In genomic region chr3:116159376-116159775, GRCm38 (mm10) we compare ENCODE assay signal across 22 mouse cellular contexts. TPM values are rescaled to one million over a fixed set of nuclear protein-coding genes. Genes with fewer than 3 reads are reported as not detected.
DNase-seq lines count a peak whose midpoint lies in the region; ATAC-seq and TF ChIP-seq lines count a peak whose summit lies in the region.
"Had no signal": no experiment of that assay in that cellular context is flagged by ENCODE, and none has a peak within 500 bp of the region (broad histone marks: within the 10 kb centered on the region; RNA-seq: fewer than 3 reads in every experiment).

No protein-coding gene starts in this region.

- H3K79me2 ChIP-seq in liver, adult 2 months (ENCODE audit: control insufficient read depth, insufficient read depth, low read length): no peaks in the 10 kb centered on the region

- H3K4me3 ChIP-seq in heart, embryonic 10.5 days: no peak overlapping the region
- H3K4me3 ChIP-seq in liver, adult 2 months (ENCODE audit: insufficient read depth, low read depth, low read length): no peak overlapping the region
- H3K4me3 ChIP-seq: embryonic facial prominence, embryonic 12.5 days; embryonic facial prominence, embryonic 15.5 days; heart, embryonic 13.5 days; hindbrain, embryonic 12.5 days; hindbrain, embryonic 15.5 days had no signal

- peak; percentile 42 for DNase-seq in heart, embryonic 10.5 days (ENCODE audit: low spot score)
- DNase-seq in heart, adult 8-10 months (ENCODE audit: low spot score): no peak
- DNase-seq in liver, adult 2 months (ENCODE audit: extremely low read depth, low read depth, low spot score): peak; percentile 36
- DNase-seq in liver: no peak
- peak; percentile 51 for DNase-seq in brain, adult 2 months (ENCODE audit: low read depth, low spot score)
- DNase-seq in embryo, embryonic 10 days (ENCODE audit: low spot score): no peak
- DNase-seq: adrenal gland, adult 8-10 months; adrenal gland, postnatal 25 days; cerebellum, adult 18-20 months; cerebellum, postnatal 10 days; cerebellum, postnatal 36 days; forebrain, postnatal 0 days; gastrocnemius, postnatal 25 days had no signal

- no peak for TF ChIP-seq POLR2A in liver, adult 2 months (IDR thresholded peaks at IDR 0.05; ENCODE audit: extremely low read depth, insufficient read depth, low read length)

- no peaks in the 10 kb centered on the region for H3K9me3 ChIP-seq in heart, embryonic 10.5 days
- H3K9me3 ChIP-seq: embryonic facial prominence, embryonic 12.5 days; embryonic facial prominence, embryonic 15.5 days; heart, embryonic 13.5 days; hindbrain, embryonic 12.5 days; hindbrain, embryonic 15.5 days had no signal

- H3K36me3 ChIP-seq in heart, embryonic 10.5 days: no peaks in the 10 kb centered on the region
- H3K36me3 ChIP-seq in liver, adult 2 months (ENCODE audit: control insufficient read depth, insufficient read depth, low read length): no peaks in the 10 kb centered on the region
- H3K36me3 ChIP-seq: embryonic facial prominence, embryonic 12.5 days; embryonic facial prominence, embryonic 15.5 days; heart, embryonic 13.5 days; hindbrain, embryonic 12.5 days; hindbrain, embryonic 15.5 days had no signal

- peak; percentile 49 for ATAC-seq in megakaryocyte progenitor cell, adult 5-6 weeks (replicated peaks; ENCODE audit: poor library complexity)
- ATAC-seq: activated CD4-positive, CD25-positive, alpha-beta regulatory T cell, adult 4 months; forebrain, embryonic 14.5 days; forebrain, postnatal 0 days; intestine, postnatal 0 days had no signal

- H3K4me1 ChIP-seq in heart, embryonic 10.5 days: peaks cover 3% of the 10 kb centered on the region; the same call in 1 of the 2 replicates
- no peaks in the 10 kb centered on the region for H3K4me1 ChIP-seq in liver, adult 2 months (ENCODE audit: control insufficient read depth, insufficient read depth, low read length)
- H3K4me1 ChIP-seq: embryonic facial prominence, embryonic 12.5 days; embryonic facial prominence, embryonic 15.5 days; heart, embryonic 13.5 days; hindbrain, embryonic 12.5 days; hindbrain, embryonic 15.5 days had no signal

- H3K27ac ChIP-seq in heart, embryonic 10.5 days: no peak overlapping the region
- no peak overlapping the region for H3K27ac ChIP-seq in liver, adult 2 months (replicated peaks; ENCODE audit: insufficient read depth, low read depth, low read length)
- H3K27ac ChIP-seq: embryonic facial prominence, embryonic 12.5 days; embryonic facial prominence, embryonic 15.5 days; heart, embryonic 13.5 days; hindbrain, embryonic 12.5 days; hindbrain, embryonic 15.5 days had no signal

- H3K9ac ChIP-seq in liver, adult 2 months (ENCODE audit: low read depth, low read length): no peak overlapping the region
- H3K9ac ChIP-seq: embryonic facial prominence, embryonic 12.5 days; embryonic facial prominence, embryonic 15.5 days; forebrain, postnatal 0 days; heart, embryonic 13.5 days; hindbrain, embryonic 12.5 days; hindbrain, embryonic 15.5 days had no signal

- 93% methylated on average over 5 of the region's 5 CpGs for WGBS in heart, embryonic 10.5 days
- WGBS in liver, adult 2 months: 45% methylated on average over 5 of the region's 5 CpGs

- no peak for TF ChIP-seq CTCF in liver, adult 2 months (IDR thresholded peaks at IDR 0.05; ENCODE audit: low read depth, low read length)

- H3K27me3 ChIP-seq in heart, embryonic 10.5 days (ENCODE audit: insufficient read depth, poor library complexity, severe bottlenecking): no peaks in the 10 kb centered on the region
- no peaks in the 10 kb centered on the region for H3K27me3 ChIP-seq in liver, adult 2 months (ENCODE audit: control insufficient read depth, insufficient read depth, low read length)
- H3K27me3 ChIP-seq: embryonic facial prominence, embryonic 12.5 days; embryonic facial prominence, embryonic 15.5 days; heart, embryonic 13.5 days; hindbrain, embryonic 12.5 days; hindbrain, embryonic 15.5 days had no signal

RNA-seq across cellular contexts. Expression of gene Vcam1, which starts 29.9 kb away (rescaled TPM):
- polyA plus RNA-seq in heart, embryonic 10.5 days (2016; fragmentation: Nextera tagmentation; extraction: Ambion mirVana): 61.3 and 66.1 TPM in 2 replicates
- total RNA-seq in heart, adult 8-10 months (2022): 10 to 100 TPM; 16.0 to 19.8 (median 16.5) TPM
- total RNA-seq in liver, adult 2 months (2014; rRNA removed): 16.9 and 20.1 TPM in 2 replicates
- 0.71 and 1.9 TPM in 2 replicates for polyA plus RNA-seq in liver, adult 2 months (2012; rRNA removed)
- total RNA-seq in megakaryocyte progenitor cell, adult 5-6 weeks (2015): 28.2 and 42.0 TPM in 2 replicates
- 22.9 and 32.7 TPM in 2 replicates for total RNA-seq in megakaryocyte progenitor cell, adult 5-6 weeks (2017)

Comparison
In these comparisons a context has a peak if more than half of its experiments do, and no peak if none do; other contexts are left out.
1. DNase-seq: peak in heart, embryonic 10.5 days (single experiment), liver, adult 2 months (single experiment) and brain, adult 2 months (single experiment); none in heart, adult 8-10 months (single experiment), liver (single experiment) and embryo, embryonic 10 days (single experiment).